Mouse (Mus musculus): ENCODE measurements around the gene Ccdc102a. TPM values are rescaled to one million over a fixed set of nuclear protein-coding genes. Genes with fewer than 3 reads are reported as not detected.
A peak's percentile ranks its signal among the peaks of the same experiment; 100 is the strongest.

Ccdc102a gene
- polyA plus RNA-seq, 2 experiments, result 52.9 to 60.7 TPM

GRCm38 (mm10) chr8:94914701-94915101 lies 3.2 kb downstream of the Ccdc102a start:
- DNase-seq (ENCODE audit: low spot score) (peak; percentile 89), ATAC-seq (ENCODE audit: low FRiP score, low read depth) (peak; percentile 35)
- H3K4me1 ChIP-seq (ENCODE audit: control insufficient read depth, insufficient read depth, low read length), result peaks cover 43% of the 10 kb centered on the region

GRCm38 (mm10) chr8:94914256-94914655 lies 3.6 kb downstream of the Ccdc102a start:
- H3K36me3 ChIP-seq (ENCODE audit: control insufficient read depth, insufficient read depth, low read length), result peaks cover 43% of the 10 kb centered on the region
- DNase-seq (ENCODE audit: low spot score) (no peak), ATAC-seq (ENCODE audit: low FRiP score, low read depth) (no peak)
- no peak overlapping the region; the same call in 1 of the 2 replicates for H3K27ac ChIP-seq (replicated peaks; ENCODE audit: low read depth, low read length)
- no peak overlapping the region for H3K9ac ChIP-seq (ENCODE audit: low read depth, low read length, severe bottlenecking)
- peaks cover 43% of the 10 kb centered on the region for H3K4me1 ChIP-seq (ENCODE audit: control insufficient read depth, insufficient read depth, low read length)
- H3K4me3 ChIP-seq (replicated peaks; ENCODE audit: low read length), result peak overlapping the region; percentile 0; the same call in 1 of the 2 replicates
- WGBS, result 60% methylated on average over 6 of the region's 6 CpGs
- no peak for TF ChIP-seq POLR2A (IDR thresholded peaks at IDR 0.05; ENCODE audit: borderline replicate concordance, extremely low read depth, insufficient read depth, insufficient read length)
- peak overlapping the region; percentile 51 for H3K4me2 ChIP-seq (replicated peaks; ENCODE audit: low read depth, low read length, severe bottlenecking)
- H3K27me3 ChIP-seq (ENCODE audit: control insufficient read depth, insufficient read depth, low read length), result no peaks in the 10 kb centered on the region
- H3K9me3 ChIP-seq (ENCODE audit: control insufficient read depth, low read length), result no peaks in the 10 kb centered on the region

More at GRCm38 (mm10) chr8:94914701-94915101, 3.2 kb downstream of the Ccdc102a start:
- no peaks in the 10 kb centered on the region for H3K27me3 ChIP-seq (ENCODE audit: control insufficient read depth, insufficient read depth, low read length)
- TF ChIP-seq POLR2A (IDR thresholded peaks at IDR 0.05; ENCODE audit: borderline replicate concordance, extremely low read depth, insufficient read depth, insufficient read length), result no peak
- H3K4me2 ChIP-seq (replicated peaks; ENCODE audit: low read depth, low read length, severe bottlenecking), result peak overlapping the region; percentile 51
- H3K27ac ChIP-seq (replicated peaks; ENCODE audit: low read depth, low read length), result peak overlapping the region; percentile 35
- H3K9me3 ChIP-seq (ENCODE audit: control insufficient read depth, low read length), result no peaks in the 10 kb centered on the region
- 5% methylated on average over 3 of the region's 3 CpGs for WGBS
- H3K9ac ChIP-seq (ENCODE audit: low read depth, low read length, severe bottlenecking), result no peak overlapping the region
- H3K36me3 ChIP-seq (ENCODE audit: control insufficient read depth, insufficient read depth, low read length), result peaks cover 39% of the 10 kb centered on the region
- peak overlapping the region; percentile 15; the same call in 1 of the 2 replicates for H3K4me3 ChIP-seq (replicated peaks; ENCODE audit: low read length)

GRCm38 (mm10) chr8:94913061-94913660 lies 4.7 kb downstream of the Ccdc102a start:
- peaks cover 41% of the 10 kb centered on the region for H3K4me1 ChIP-seq (ENCODE audit: control insufficient read depth, insufficient read depth, low read length)
- 12% methylated on average over 45 of the region's 77 CpGs for WGBS
- DNase-seq (ENCODE audit: low spot score), result peak; percentile 25
- no peak for ATAC-seq (ENCODE audit: low FRiP score, low read depth)
- no peaks in the 10 kb centered on the region for H3K9me3 ChIP-seq (ENCODE audit: control insufficient read depth, low read length)
- H3K4me3 ChIP-seq (replicated peaks; ENCODE audit: low read length), result peak overlapping the region; percentile 28
- H3K27me3 ChIP-seq (ENCODE audit: control insufficient read depth, insufficient read depth, low read length), result no peaks in the 10 kb centered on the region
- H3K27ac ChIP-seq (replicated peaks; ENCODE audit: low read depth, low read length), result no peak overlapping the region
- 0 out of 2 replicates have a peak overlapping the region, but pooled peaks have one; percentile 5 for H3K9ac ChIP-seq (ENCODE audit: low read depth, low read length, severe bottlenecking)
- H3K36me3 ChIP-seq (ENCODE audit: control insufficient read depth, insufficient read depth, low read length), result peaks cover 53% of the 10 kb centered on the region
- no peak for TF ChIP-seq POLR2A (IDR thresholded peaks at IDR 0.05; ENCODE audit: borderline replicate concordance, extremely low read depth, insufficient read depth, insufficient read length)
- peak overlapping the region; percentile 51 for H3K4me2 ChIP-seq (replicated peaks; ENCODE audit: low read depth, low read length, severe bottlenecking)

GRCm38 (mm10) chr8:94908847-94909246 lies 9.1 kb downstream of the Ccdc102a start:
- Histone ChIP-seq H3K4me2 (replicated peaks; ENCODE audit: low read depth, low read length, severe bottlenecking) (no peak overlapping the region), H3K36me3 (ENCODE audit: control insufficient read depth, insufficient read depth, low read length) (peaks cover 89% of the 10 kb centered on the region), H3K27me3 (ENCODE audit: control insufficient read depth, insufficient read depth, low read length) (no peaks in the 10 kb centered on the region), H3K9me3 (ENCODE audit: control insufficient read depth, low read length) (no peaks in the 10 kb centered on the region), H3K4me3 (replicated peaks; ENCODE audit: low read length) (no peak overlapping the region), H3K27ac (replicated peaks; ENCODE audit: low read depth, low read length) (no peak overlapping the region), H3K9ac (ENCODE audit: low read depth, low read length, severe bottlenecking) (no peak overlapping the region), H3K4me1 (ENCODE audit: control insufficient read depth, insufficient read depth, low read length) (peaks cover 27% of the 10 kb centered on the region)
- ATAC-seq (ENCODE audit: low FRiP score, low read depth) (peak; percentile 30; the same call in 1 of the 2 replicates), DNase-seq (ENCODE audit: low spot score) (peak; percentile 88)
- TF ChIP-seq POLR2A (IDR thresholded peaks at IDR 0.05; ENCODE audit: borderline replicate concordance, extremely low read depth, insufficient read depth, insufficient read length), result no peak
- WGBS, result 4% methylated on average over 4 of the region's 4 CpGs

- Histone ChIP-seq H3K9ac (ENCODE audit: low read depth, low read length, severe bottlenecking) (no peak overlapping the region), H3K27ac (replicated peaks; ENCODE audit: low read depth, low read length) (no peak overlapping the region), H3K27me3 (ENCODE audit: control insufficient read depth, insufficient read depth, low read length) (no peaks in the 10 kb centered on the region), H3K36me3 (ENCODE audit: control insufficient read depth, insufficient read depth, low read length) (peaks cover 92% of the 10 kb centered on the region), H3K9me3 (ENCODE audit: control insufficient read depth, low read length) (no peaks in the 10 kb centered on the region), H3K4me3 (replicated peaks; ENCODE audit: low read length) (no peak overlapping the region), H3K4me1 (ENCODE audit: control insufficient read depth, insufficient read depth, low read length) (peaks cover 23% of the 10 kb centered on the region), H3K4me2 (replicated peaks; ENCODE audit: low read depth, low read length, severe bottlenecking) (no peak overlapping the region)
- no peak for TF ChIP-seq POLR2A (IDR thresholded peaks at IDR 0.05; ENCODE audit: borderline replicate concordance, extremely low read depth, insufficient read depth, insufficient read length)
- DNase-seq (ENCODE audit: low spot score) (no peak), ATAC-seq (ENCODE audit: low FRiP score, low read depth) (no peak)
- 82% methylated on average over 17 of the region's 18 CpGs for WGBS
Observed at GRCm38 (mm10) chr8:94907591-94908300, 10.2 kb downstream of the Ccdc102a start.

All from limb, embryonic 14.5 days (tissue).